Mouse (Mus musculus) hindbrain, postnatal 0 days (tissue): Measurements from ENCODE around the gene Ehbp1. TPM values are rescaled to one million over a fixed set of nuclear protein-coding genes. Genes with fewer than 3 reads are reported as not detected.

Experiments
- ATAC-seq: fragments of 200-750 bp; cut with Nextera tagmentation; 2 replicates; pipeline ENCODE4 v1.8.0; 2017; ENCODE audit warnings: mild to moderate bottlenecking, moderate TSS enrichment, moderate library complexity
- DNase-seq: peaks from one replicate; pipeline ENCODE4 v3.0.0-alpha.2; 2015; ENCODE audit warnings: low spot score
- H3K27ac ChIP-seq: fragments of 300-500 bp; sonication (generic); 2 replicates; pipeline ENCODE4 v1.5.1; 2014; ENCODE audit warnings: mild to moderate bottlenecking
- H3K27me3 ChIP-seq: fragments of 300-500 bp; sonication (generic); 2 replicates; pipeline ENCODE4 v1.6.1; 2014; ENCODE audit warnings: low read length, mixed read lengths; ENCODE audit not compliant: insufficient read depth
- H3K36me3 ChIP-seq: fragments of 300-500 bp; sonication (generic); 2 replicates; pipeline ENCODE4 v1.6.1; 2014; ENCODE audit warnings: low read length, mixed read lengths; ENCODE audit not compliant: insufficient read depth
- H3K4me1 ChIP-seq: fragments of 300-500 bp; sonication (generic); 2 replicates; pipeline ENCODE4 v1.6.1; 2014; ENCODE audit warnings: antibody characterized with exemption, low read length, mixed read lengths; ENCODE audit not compliant: insufficient read depth
- H3K4me2 ChIP-seq: fragments of 300-500 bp; sonication (generic); 2 replicates; pipeline ENCODE4 v1.6.1; 2014; ENCODE audit warnings: low read depth, mild to moderate bottlenecking, low read length, moderate library complexity, mixed read lengths
- H3K4me3 ChIP-seq: fragments of 300-500 bp; sonication (generic); 2 replicates; pipeline ENCODE4 v1.5.1; 2014; ENCODE audit warnings: low read length
- H3K9ac ChIP-seq: fragments of 300-500 bp; sonication (generic); replicated peaks from 2 replicates; pipeline ENCODE4 v1.6.1; 2014; ENCODE audit warnings: mild to moderate bottlenecking, low read length, moderate library complexity, mixed read lengths
- H3K9me3 ChIP-seq: fragments of 300-500 bp; sonication (generic); 2 replicates; pipeline ENCODE4 v1.6.1; 2016; ENCODE audit warnings: low read length, mixed read lengths
- CTCF ChIP-seq: IDR thresholded peaks from 2 replicates; pipeline ENCODE4 v1.5.1; 2016; ENCODE audit warnings: antibody characterized with exemption, control low read depth, low read depth
- WGBS: fragments of 180-500 bp; shearing (Covaris S2); extraction: QIAGEN DNeasy Blood & Tissue Kit; methylation state at CpG from one replicate; pipeline ENCODE4 v1.1.7; 2014; 5-methylcytosine and 5-hydroxymethylcytosine counted together
- polyA plus RNA-seq: library from polyadenylated mRNA; unstranded; fragments of >200 nt; fragmentation: Nextera tagmentation; extraction: Ambion mirVana; gene quantifications from 2 replicates; pipeline ENCODE4 v1.2.1, GENCODE M21; 2015
- total RNA-seq: library from RNA; depleted of rRNA; stranded (reverse); fragments of >200 nt; gene quantifications from 2 replicates; pipeline ENCODE4 v1.2.3, GENCODE M21; 2014

Ehbp1 gene
- total and polyA plus RNA-seq, 2 experiments from 2014 or later: 14.9 to 19.4 TPM

DNA sequence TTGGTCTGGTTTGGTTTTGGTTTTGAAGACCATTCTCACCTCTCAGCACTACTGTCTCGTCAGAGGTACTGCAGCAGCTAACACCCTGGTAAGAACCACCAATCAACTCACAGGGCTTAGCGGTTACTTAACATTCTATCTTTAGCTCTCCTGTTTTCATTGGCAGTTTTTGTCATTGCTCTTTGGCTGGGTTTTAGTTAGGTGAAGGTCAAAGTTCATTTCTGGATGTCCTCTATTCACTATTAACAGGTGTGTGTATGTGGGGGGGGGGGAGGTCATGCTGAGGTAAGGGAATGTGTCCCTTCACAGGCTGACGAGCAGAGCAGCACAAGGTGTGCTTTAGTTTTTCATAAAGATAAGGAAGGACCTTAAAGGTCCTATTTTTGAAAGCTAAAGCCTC is 147.5 kb downstream of the Ehbp1 start:
- no peak for ATAC-seq
- WGBS: 77% methylated on average over 3 of the region's 3 CpGs
- no peak for TF ChIP-seq CTCF
- Histone ChIP-seq H3K9ac (no peak overlapping the region), H3K36me3 (no peaks in the 10 kb centered on the region), H3K27ac (no peak overlapping the region), H3K27me3 (no peaks in the 10 kb centered on the region), H3K9me3 (no peaks in the 10 kb centered on the region), H3K4me2 (no peak overlapping the region), H3K4me1 (no peaks in the 10 kb centered on the region), H3K4me3 (no peak overlapping the region)
- no peak for DNase-seq

DNA sequence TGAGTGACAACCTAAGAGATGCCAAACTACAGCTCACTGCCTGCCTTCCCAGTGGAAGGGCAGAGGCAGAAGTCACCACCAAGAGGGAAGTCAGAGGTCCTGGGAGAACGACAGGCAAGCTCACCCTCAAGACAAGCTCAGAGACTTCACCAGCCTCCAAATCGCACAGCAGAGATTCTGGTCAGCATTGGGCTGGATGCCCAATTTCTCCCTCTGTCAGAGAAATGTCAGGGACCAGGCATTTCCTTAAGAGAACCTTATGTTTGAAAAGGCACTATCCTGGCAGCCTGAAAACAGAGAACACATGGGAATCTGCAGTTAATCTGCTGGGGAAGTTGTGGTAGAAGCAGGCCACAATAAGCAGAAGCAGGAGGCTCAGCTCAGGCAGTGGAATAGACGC is 151.5 kb downstream of the Ehbp1 start:
- Histone ChIP-seq H3K36me3 (no peaks in the 10 kb centered on the region), H3K27ac (no peak overlapping the region), H3K4me3 (no peak overlapping the region), H3K9me3 (no peaks in the 10 kb centered on the region), H3K4me2 (no peak overlapping the region), H3K27me3 (no peaks in the 10 kb centered on the region), H3K9ac (no peak overlapping the region), H3K4me1 (no peaks in the 10 kb centered on the region)
- DNase-seq (no peak), ATAC-seq (no peak)
- no peak for TF ChIP-seq CTCF
- 69% methylated on average over 3 of the region's 3 CpGs for WGBS

DNA sequence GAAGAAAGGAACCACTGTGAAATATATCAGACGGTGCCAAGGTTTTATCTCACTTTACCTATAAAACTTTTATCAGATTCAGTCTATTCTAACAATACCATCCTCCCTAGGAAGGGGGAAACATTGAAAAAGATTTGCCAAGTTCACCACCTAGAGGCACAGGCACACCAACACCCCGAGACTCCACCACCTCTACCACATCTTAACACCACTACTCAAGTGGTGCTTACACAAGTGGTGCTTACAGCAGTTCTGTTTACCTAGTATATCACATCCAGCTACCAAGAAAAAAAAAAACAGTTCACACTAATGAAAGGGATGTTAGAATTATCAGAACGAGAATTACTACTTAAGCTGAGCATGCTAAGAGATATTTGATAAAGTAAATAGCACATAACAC is 152.1 kb downstream of the Ehbp1 start:
- no peaks in the 10 kb centered on the region for H3K4me1 ChIP-seq
- H3K27ac ChIP-seq: no peak overlapping the region
- H3K4me3 ChIP-seq: no peak overlapping the region
- H3K9me3 ChIP-seq: no peaks in the 10 kb centered on the region
- ATAC-seq (no peak), DNase-seq (no peak)
- H3K9ac ChIP-seq: no peak overlapping the region
- no peak for TF ChIP-seq CTCF
- H3K4me2 ChIP-seq: no peak overlapping the region
- H3K27me3 ChIP-seq: no peaks in the 10 kb centered on the region
- no peaks in the 10 kb centered on the region for H3K36me3 ChIP-seq
- WGBS: 93% methylated on average over 3 of the region's 3 CpGs

DNA sequence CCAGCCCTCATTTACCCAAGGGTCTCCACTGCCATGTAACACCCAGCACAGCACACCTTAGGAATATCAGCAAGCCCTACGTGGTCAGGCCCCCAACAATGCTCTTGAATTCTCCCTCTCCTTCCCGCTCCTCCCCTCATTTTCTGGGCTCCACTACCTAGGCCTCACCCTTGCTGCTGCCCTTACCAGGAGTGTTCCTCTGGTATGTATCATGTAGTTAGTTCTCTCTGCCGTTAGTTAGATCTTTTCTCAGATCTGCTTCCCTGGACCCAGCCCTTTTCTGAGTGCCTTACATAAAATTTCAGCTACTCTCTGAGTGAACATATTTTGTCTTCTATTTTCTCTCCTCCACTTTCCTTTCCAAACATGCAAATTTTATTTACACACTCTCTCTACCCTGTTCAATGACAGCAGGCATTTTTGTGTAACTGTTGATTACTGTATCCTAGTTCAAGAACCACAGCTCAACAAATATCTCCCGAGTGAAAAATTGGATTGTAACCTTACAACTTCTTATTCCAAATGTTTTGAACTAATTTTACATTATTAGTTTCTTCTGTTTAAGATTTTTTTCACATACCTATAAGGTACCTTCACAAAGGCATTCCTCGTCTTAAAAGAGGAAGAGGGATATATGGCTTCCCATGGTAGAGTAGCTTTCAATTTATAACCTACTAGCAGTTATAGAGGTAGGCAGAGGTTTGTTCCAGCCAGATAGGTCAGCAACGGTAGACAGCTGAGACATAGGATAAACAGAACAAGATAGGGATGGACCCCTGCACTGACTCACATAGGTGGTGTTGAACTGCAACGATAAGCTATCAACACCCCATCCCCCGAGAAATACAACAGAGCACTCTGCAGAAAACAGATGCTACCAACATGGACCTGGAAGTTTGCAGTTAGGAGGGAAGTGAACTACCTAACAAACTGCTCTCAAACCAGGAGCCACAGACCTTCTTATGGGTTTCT is 160.3 kb downstream of the Ehbp1 start:
- no peak overlapping the region for H3K27ac ChIP-seq
- no peak overlapping the region for H3K9ac ChIP-seq
- H3K9me3 ChIP-seq: no peaks in the 10 kb centered on the region
- no peaks in the 10 kb centered on the region for H3K4me1 ChIP-seq
- H3K36me3 ChIP-seq: no peaks in the 10 kb centered on the region
- DNase-seq (no peak), ATAC-seq (no peak)
- WGBS: 93% methylated on average over 8 of the region's 8 CpGs
- no peaks in the 10 kb centered on the region for H3K27me3 ChIP-seq
- no peak overlapping the region for H3K4me2 ChIP-seq
- no peak overlapping the region for H3K4me3 ChIP-seq
- TF ChIP-seq CTCF: no peak

DNA sequence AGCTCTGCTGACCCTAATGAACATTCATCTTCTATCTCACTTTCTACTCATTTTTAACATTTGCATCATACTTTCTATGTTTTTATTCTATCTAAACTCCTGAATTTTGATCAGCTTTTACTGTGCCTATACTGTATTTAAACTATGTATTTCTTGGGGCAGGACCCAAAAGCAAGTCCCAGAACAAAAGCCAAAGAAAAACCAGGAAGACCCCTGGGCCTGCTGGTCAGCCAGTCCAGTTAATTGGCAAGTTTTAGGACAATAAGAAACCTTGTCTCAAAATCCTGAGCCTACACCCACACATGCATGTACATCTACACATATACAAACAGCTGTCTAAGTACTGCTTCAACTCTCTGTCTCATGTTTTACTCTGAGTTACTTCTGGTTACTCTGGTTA is 161.9 kb downstream of the Ehbp1 start:
- no peak for ATAC-seq
- no peak for TF ChIP-seq CTCF

DNA sequence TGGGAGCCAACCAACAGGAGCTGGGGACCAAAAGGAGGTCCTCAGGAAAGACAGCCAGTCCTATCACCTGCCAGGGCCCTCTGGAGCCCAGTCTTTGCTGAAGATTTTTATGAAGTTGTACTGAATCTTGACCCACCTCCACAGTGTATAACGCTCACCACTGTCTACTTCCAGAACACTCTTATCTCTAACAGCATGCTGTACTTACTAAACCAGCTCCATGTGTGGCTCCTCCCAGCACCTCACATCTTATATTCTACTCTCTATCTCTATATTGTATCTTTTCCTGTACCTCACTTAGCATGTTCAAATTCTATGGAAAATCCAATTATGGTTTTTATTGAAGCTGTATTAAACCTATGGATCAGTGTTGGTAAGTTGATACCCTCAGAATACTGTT is 163.5 kb downstream of the Ehbp1 start:
- H3K4me2 ChIP-seq: no peak overlapping the region
- H3K36me3 ChIP-seq: no peaks in the 10 kb centered on the region
- no peak overlapping the region for H3K27ac ChIP-seq
- no peak for ATAC-seq
- H3K4me3 ChIP-seq: no peak overlapping the region
- 93% methylated on average over 1 of the region's 1 CpGs for WGBS
- DNase-seq: no peak
- H3K9ac ChIP-seq: no peak overlapping the region
- no peaks in the 10 kb centered on the region for H3K9me3 ChIP-seq
- TF ChIP-seq CTCF: no peak
- no peaks in the 10 kb centered on the region for H3K4me1 ChIP-seq
- no peaks in the 10 kb centered on the region for H3K27me3 ChIP-seq

More for the DNA sequence above, 161.9 kb downstream of the Ehbp1 start:
- Histone ChIP-seq H3K9me3 (no peaks in the 10 kb centered on the region), H3K4me1 (no peaks in the 10 kb centered on the region), H3K27ac (no peak overlapping the region), H3K9ac (no peak overlapping the region), H3K4me3 (no peak overlapping the region), H3K27me3 (no peaks in the 10 kb centered on the region), H3K36me3 (no peaks in the 10 kb centered on the region), H3K4me2 (no peak overlapping the region)
- DNase-seq: no peak

DNA sequence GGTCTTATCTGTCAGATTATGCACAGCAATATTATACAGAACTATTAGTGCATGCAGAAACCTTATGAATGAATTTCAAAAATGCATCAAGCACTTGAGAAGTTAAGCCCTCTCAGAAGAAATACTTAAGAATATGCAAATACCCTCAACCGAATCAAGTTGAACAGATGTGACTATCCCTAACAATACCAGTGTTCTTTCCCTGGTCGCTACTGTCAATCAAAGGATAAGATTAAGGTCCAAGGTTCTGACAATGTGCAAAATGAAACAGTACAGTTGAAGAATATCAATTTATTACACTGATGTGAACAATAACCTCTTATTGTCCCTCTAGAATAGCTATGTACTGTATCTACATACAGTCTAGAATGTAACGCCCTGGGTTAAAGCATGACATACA is 167.8 kb downstream of the Ehbp1 start:
- Histone ChIP-seq H3K36me3 (peaks cover 16% of the 10 kb centered on the region; the same call in 1 of the 2 replicates), H3K4me1 (no peaks in the 10 kb centered on the region), H3K27ac (no peak overlapping the region), H3K4me2 (no peak overlapping the region), H3K4me3 (no peak overlapping the region), H3K9ac (no peak overlapping the region), H3K9me3 (no peaks in the 10 kb centered on the region), H3K27me3 (no peaks in the 10 kb centered on the region)
- 66% methylated on average over 3 of the region's 3 CpGs for WGBS
- ATAC-seq: no peak
- no peak for DNase-seq
- TF ChIP-seq CTCF: no peak
